Mouse (Mus musculus) kidney, embryonic 14.5 days (tissue): Measurements from ENCODE around the gene Gm19935. TPM values are rescaled to one million over a fixed set of nuclear protein-coding genes. Genes with fewer than 3 reads are reported as not detected.

Experiments used
- ATAC-seq: fragments of 200-750 bp; cut with Nextera tagmentation; 2 replicates; pipeline ENCODE4 v1.8.0; 2017; ENCODE audit warnings: moderate number of reproducible peaks, mild to moderate bottlenecking, moderate TSS enrichment, moderate library complexity; ENCODE audit not compliant: low FRiP score, low TSS enrichment
- H3K27ac ChIP-seq: fragments of 300-500 bp; sonication (generic); 2 replicates; pipeline ENCODE4 v1.5.1; 2014; ENCODE audit warnings: low read depth, mild to moderate bottlenecking, low read length, moderate library complexity, mixed read lengths
- H3K27me3 ChIP-seq: fragments of 300-500 bp; sonication (generic); 2 replicates; pipeline ENCODE4 v1.6.1; 2014; ENCODE audit warnings: mild to moderate bottlenecking, low read length; ENCODE audit not compliant: control insufficient read depth, insufficient read depth
- H3K36me3 ChIP-seq: fragments of 300-500 bp; sonication (generic); 2 replicates; pipeline ENCODE4 v1.6.1; 2014; ENCODE audit warnings: low read length, mixed read lengths; ENCODE audit not compliant: control insufficient read depth, insufficient read depth
- H3K4me1 ChIP-seq: fragments of 300-500 bp; sonication (generic); 2 replicates; pipeline ENCODE4 v1.6.1; 2014; ENCODE audit warnings: low read length, mixed read lengths; ENCODE audit not compliant: control insufficient read depth, insufficient read depth
- H3K4me2 ChIP-seq: fragments of 300-500 bp; sonication (generic); replicated peaks from 2 replicates; pipeline ENCODE4 v1.6.1; 2014; ENCODE audit warnings: low read depth, mild to moderate bottlenecking, low read length
- H3K4me3 ChIP-seq: fragments of 300-500 bp; sonication (generic); 2 replicates; pipeline ENCODE4 v1.5.1; 2014; ENCODE audit warnings: mild to moderate bottlenecking, low read length
- H3K9ac ChIP-seq: fragments of 300-500 bp; sonication (generic); 2 replicates; pipeline ENCODE4 v1.6.1; 2014; ENCODE audit warnings: low read depth, mild to moderate bottlenecking, low read length, moderate library complexity
- H3K9me3 ChIP-seq: fragments of 300-500 bp; sonication (generic); 2 replicates; pipeline ENCODE4 v1.6.1; 2016; ENCODE audit warnings: low read length; ENCODE audit not compliant: control insufficient read depth
- WGBS: fragments of 180-500 bp; shearing (Covaris S2); extraction: QIAGEN DNeasy Blood & Tissue Kit; methylation state at CpG from one replicate; pipeline ENCODE4 v1.1.7; 2014; 5-methylcytosine and 5-hydroxymethylcytosine counted together
- microRNA-seq: library from miRNA; unstranded; fragments of <30 nt; microRNA quantifications from one replicate; pipeline ENCODE4, GENCODE M21; 2016
- polyA plus RNA-seq: library from polyadenylated mRNA; unstranded; fragments of >200 nt; fragmentation: Nextera tagmentation; extraction: Ambion mirVana; gene quantifications from 2 replicates; pipeline ENCODE4 v1.2.1, GENCODE M21; 2014

Gene Gm19935
- polyA plus RNA-seq, 1 experiment from 2014 or later = not detected

DNA sequence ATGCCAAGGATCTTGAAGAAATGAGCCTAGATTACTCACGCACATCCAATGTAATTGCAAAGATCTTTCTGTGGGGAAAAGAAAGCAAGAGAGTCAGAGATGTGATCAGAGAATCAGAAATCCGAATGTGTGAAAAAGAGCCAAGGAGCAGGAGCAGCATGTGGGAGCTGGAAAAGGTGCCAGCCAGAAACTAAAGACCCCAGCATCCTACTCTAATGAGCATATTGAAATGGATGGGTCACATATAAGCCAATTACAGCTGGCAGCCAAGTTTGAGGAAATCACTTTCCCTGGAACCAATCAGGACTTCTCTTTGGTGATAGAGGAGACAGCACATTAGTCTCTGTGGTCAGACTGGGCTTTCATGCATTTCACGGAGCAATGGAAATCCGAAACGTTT lies 47.4 kb downstream of the Gm19935 start:
- Histone ChIP-seq H3K4me3 (no peak overlapping the region), H3K36me3 (no peaks in the 10 kb centered on the region), H3K9me3 (no peaks in the 10 kb centered on the region), H3K4me1 (no peaks in the 10 kb centered on the region), H3K27me3 (no peaks in the 10 kb centered on the region), H3K27ac (no peak overlapping the region), H3K9ac (no peak overlapping the region), H3K4me2 (no peak overlapping the region)
- ATAC-seq = no peak
- 76% methylated on average over 5 of the region's 5 CpGs for WGBS

Small RNA genes lying within 50 kb of the gene (microRNA-seq; reads per million reads assigned to microRNA genes)
- gene Gm44382 = not detected

Other genes with a start within 250 kb of the Gm19935 start
- 61.6 and 70.1 TPM in 2 replicates for gene Chd9, start 11.0 kb upstream of the Gm19935 start, polyA plus RNA-seq